Mouse (Mus musculus) monocyte, adult 59 days (primary cell): Measurements from ENCODE around the gene Amy2a5. TPM values are rescaled to one million over a fixed set of nuclear protein-coding genes. Genes with fewer than 3 reads are reported as not detected.

Experiments
- total RNA-seq, 2 experiments: library from RNA; stranded (reverse); gene quantifications; one replicate each; pipeline ENCODE4 v1.2.4; 2023

Gene Amy2a5
- 1 to 10 TPM in 1 of 2 experiments, under 1 TPM in 1; 0.13 to 2.1 TPM for total RNA-seq

DNA sequence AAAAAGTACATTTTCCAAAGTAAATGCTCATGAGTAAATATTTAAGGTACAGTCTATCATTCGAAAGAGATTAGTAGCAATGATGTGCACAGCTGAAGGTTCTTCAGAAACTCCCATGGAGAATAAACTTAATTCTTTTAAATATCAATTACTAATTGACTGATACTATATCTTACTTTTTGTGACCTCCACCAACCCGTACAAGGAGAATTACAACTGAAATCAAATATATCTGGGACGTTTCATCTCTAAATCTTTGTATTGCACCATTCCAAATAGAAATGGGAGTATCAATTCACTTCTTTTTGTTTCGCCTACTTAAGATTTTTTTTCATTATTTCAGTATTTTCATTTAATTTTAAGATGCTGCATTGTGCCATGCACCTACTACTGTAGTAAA, at the start of gene Amy2a5:
Amy2a5 (minus strand) TSS at position 101 of the 400 bp plus-strand sequence.

DNA sequence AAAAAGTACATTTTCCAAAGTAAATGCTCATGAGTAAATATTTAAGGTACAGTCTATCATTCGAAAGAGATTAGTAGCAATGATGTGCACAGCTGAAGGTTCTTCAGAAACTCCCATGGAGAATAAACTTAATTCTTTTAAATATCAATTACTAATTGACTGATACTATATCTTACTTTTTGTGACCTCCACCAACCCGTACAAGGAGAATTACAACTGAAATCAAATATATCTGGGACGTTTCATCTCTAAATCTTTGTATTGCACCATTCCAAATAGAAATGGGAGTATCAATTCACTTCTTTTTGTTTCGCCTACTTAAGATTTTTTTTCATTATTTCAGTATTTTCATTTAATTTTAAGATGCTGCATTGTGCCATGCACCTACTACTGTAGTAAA, 32.7 kb upstream of the Amy2a5 start, which contains the start of gene Amy2a4:
Amy2a4 (minus strand) TSS at position 101 of the 400 bp plus-strand sequence.

Other genes with a start within 250 kb of the Amy2a5 start
- gene Amy2a4, start 32.6 kb upstream of the Amy2a5 start, total RNA-seq: not detected
- gene Amy2a3, start 65.2 kb upstream of the Amy2a5 start, total RNA-seq: not detected
- not detected for gene Amy2a2, start 97.8 kb upstream of the Amy2a5 start, total RNA-seq